Mouse (Mus musculus): ENCODE results near the gene Cdk5rap1.
"Not testable (repeated sequence)": the region's sequence is repeated elsewhere in the genome, so short reads cannot be mapped to it uniquely, and the experiment has no call there.

The Cdk5rap1 gene

DNA sequence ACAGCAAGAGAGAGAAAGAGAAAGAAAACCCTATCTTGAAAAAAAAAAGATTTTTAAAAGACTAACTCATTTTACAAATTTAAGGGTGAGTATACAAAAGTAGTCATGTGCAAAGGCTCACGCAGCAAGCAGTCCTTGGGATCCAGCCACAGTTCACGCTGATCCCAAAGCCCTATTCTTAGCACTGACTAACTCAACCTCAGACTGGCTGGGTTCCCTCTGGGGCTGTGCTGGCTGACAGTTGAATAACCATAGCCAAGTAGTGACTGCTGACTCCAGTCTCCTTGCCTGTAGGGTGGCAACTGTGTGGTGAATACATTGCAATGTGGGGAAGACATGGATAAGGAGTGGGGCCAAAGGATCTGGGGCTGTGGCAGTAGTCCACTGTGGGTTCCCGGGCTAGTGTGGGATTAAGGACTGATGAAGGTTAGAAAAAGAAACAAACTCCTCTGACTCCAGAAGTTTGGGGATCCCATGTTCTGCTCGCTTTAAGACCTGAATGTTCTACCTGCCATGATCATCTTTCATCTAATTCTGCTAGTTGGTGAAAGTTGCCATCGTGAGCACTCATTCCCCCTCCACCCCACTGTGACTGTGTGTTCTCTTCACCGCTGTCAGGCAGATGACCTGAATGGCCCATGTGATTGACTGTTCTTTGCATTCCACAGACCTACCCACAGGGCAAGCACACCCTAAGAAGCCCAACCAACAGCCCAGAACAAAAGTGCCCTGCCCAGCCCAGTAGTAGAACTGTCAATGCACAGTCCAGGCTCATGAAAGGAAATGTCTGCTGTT, 2.2 kb upstream of the Cdk5rap1 start:
- no peak for DNase-seq (ENCODE audit: low spot score)

DNA sequence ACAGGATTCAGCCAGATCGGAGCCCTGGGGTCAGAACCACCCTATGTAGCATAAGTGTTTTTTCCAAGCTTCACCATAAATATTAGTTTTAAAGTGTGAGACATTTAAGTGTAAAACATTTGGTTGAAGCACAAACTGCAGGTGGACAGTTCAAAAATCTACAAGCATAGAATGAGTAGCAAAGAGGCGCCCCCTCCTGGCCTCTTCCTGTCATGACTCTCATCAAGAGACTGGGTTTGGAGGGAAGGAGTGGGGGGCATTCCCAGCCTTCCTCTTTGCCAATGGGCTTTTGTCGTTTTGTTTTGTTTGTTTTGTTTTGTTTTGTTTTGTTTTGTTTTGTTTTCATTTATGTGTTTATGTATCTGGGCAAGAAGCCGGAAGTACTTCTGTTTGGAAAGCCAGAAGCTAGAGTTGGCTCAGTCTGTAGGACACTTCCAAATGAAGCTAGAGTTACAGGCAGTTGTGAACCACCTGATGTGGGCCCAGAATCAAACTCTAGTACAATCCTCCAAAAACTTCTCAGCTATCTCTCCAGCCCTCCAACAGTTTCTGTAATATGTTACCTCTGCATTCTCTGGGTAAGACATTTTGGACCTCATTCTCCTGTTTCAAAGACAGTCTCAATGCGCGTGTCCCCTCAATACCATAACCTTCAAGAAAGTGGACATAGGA, 1.3 kb upstream of the Cdk5rap1 start:
- peak; percentile 46 for DNase-seq (ENCODE audit: low spot score)

DNA sequence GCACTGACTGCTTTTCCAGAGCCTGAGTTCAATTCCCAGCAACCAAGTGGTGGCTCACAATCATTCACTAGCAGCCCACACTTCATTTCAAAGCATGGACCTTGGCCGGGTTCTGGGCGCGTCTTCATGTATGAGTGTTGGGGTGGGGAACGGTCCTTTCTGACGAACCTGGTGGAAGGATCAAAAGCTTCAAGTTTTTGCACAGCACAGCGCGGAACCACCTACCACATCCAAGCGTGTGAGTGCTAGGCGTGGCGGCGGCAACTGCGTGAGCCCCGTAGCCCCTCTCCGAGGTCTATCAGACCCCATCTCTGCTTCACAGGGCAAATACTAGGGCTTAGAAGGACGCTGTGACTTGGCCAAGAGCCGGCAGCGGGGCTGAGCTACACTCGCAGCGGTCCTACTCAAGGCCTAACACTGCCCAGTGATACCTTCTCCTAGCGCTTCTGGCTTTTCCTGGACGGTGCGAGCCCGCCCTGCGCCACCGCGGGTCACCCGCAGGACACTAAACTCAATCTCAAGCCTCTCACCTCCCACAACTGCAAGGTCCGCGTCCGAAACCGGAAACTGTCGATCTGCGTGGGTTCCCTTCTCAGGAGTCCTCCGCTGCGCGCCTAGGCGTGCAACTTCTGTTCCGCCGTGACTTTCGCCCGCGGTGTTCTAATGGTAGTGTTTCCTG, 520 bp downstream of the Cdk5rap1 start:
- peak; percentile 90 for DNase-seq (ENCODE audit: low spot score)

DNA sequence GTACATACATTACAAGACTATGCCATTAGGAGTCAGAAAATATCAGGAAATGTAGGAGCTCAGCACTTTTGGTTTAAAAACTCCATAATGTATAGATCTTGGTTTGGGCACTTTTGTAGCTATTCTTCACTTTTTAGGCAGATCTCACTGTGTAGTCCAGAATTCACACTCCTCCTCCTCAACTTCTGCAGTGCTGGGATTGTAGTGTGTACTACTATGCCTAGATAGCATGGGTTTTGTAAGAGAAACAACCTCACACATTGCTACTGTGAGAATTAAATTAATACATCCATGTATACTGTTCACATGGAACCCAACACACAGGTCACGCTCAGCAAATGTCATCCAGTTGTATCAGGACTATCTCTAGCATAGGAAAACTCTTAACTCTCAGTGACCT, 5.3 kb downstream of the Cdk5rap1 start:
- DNase-seq (ENCODE audit: low spot score), result no peak

DNA sequence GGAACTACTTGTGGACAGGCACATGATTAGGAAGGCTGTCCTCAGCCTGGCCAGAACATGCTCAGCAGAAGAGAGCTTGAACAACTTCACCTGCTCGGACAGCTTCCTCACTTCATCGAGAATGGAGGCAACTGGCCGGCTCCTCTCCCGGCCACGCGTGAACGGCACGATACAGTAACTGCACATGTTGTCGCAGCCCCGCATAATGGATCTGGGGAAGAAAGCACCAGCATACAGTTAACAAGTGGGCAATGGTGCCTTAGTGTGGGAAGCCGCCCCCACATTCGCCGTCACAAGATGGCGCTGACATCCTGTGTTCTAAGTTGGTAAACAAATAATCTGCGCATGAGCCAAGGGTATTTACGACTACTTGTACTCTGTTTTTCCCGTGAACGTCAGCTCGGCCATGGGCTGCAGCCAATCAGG, 18.8 kb downstream of the Cdk5rap1 start:
- not testable (repeated sequence) for DNase-seq (ENCODE audit: low spot score)

DNA sequence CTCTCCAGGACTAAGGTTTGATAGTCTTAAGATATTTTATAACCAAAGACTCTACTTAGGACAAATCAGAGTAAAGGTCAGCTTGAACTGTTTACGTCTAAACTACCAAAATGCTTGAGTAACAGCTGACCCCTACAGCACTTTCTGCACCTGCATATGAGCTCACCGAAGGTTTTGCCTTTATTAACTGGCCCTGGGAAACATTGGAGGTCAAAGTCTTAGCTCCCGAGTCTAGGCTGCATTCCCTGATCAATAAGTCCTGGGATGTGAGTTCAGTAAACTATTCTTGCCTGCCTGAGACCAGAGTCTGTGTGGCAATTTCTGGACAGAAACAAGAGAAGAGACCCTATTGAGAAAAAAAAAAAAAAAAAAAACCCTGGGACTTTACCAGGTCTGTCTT, 24.7 kb downstream of the Cdk5rap1 start:
- no peak for DNase-seq (ENCODE audit: low spot score)

DNA sequence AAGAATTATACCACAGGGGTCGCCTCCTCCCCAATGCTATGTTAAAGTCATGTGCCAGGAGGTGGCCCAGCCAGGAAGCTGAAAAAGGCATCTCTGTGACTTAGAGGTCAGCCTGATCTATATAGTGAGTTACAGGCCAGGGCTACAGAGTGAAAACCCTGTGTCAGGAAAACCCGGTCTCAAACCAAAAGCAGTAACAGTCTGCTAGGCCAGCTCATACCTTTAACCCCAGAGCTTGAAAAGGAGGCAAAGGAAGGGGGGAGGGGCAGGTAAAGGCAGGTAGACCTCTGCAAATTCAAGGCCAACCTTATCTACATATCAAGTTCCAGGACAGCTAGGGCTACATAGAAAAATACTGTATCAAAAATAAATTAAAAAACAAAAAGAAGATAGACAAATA, 33.5 kb downstream of the Cdk5rap1 start:
- DNase-seq (ENCODE audit: low spot score), result no peak

DNA sequence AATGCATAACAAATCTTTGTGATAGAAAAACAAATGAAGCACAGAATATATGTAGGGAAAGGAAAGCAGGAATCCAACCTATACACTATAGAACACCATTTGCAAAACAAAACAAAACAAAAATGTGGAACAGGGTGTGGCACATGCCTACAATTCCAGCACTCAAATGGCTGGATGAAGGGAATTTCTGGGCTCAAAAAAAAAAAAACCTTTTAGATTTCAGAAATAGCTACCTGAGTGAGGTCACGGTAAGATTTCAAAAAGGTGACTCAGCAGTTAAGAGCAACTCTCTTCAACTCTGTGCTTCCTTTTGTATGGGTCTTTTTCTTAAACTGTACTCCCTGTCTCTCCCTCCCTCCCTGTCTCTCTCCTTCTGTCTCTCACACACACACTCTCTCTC, 34.6 kb downstream of the Cdk5rap1 start:
- no peak for DNase-seq (ENCODE audit: low spot score)

DNA sequence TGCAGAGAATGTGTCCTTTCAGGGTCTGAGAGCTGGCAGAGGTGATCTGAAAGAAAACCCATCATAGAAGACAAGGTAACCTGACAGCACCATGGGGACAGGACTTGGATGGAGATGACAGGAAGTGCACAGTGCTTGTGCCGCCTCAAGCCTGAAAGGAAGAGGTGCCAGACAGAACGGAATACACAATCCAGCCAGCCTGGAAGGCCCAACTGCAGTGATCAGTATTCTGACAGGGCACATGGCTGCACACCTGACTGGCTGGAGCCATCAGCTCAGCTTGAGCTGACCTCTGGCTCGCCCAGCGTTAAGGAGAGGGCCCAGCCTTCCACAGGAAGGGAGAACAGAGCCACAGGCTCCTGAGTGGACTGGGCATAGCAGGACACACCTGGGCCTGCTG, 37.2 kb downstream of the Cdk5rap1 start:
- DNase-seq (ENCODE audit: low spot score), result no peak

DNA sequence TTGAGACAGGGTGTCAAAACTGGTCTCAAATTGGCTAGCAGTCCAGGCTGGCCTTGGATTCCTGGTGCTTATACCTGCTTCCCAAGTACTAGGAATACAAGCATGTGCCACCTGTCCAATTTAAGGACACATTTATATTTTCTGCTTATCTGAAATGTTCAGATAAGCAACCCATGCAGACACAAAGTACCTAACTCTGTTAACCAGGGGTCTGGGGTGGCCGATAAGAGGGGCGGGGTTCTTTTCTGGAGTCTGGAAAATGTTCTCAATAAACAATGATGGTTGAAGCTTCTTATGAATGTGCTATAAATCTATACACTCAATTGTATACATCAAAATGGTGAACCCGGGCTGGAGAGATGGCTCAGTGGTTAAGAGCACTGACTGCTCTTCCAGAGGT, 46.0 kb downstream of the Cdk5rap1 start:
- DNase-seq (ENCODE audit: low spot score), result no peak

DNA sequence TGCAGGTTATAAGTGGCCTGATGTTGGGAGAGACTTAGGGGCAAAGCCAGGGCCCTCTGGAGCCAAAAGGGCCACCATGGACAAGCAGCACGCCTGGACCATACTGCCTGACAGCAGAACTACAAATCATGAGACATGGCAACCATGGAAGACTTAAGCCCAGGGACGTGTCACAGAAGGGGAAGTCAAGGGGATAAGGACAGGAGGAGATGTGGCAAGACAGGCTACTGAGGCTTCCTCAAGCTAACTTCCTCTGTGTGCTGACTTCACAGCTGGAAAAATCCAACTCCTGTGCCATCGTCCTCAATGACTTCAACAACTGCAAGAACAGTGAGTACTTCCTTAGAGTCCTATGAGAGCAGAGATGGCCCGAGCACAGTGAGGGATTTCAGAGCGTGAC, 59.0 kb downstream of the Cdk5rap1 start:
- not testable (repeated sequence) for DNase-seq (ENCODE audit: low spot score)

DNA sequence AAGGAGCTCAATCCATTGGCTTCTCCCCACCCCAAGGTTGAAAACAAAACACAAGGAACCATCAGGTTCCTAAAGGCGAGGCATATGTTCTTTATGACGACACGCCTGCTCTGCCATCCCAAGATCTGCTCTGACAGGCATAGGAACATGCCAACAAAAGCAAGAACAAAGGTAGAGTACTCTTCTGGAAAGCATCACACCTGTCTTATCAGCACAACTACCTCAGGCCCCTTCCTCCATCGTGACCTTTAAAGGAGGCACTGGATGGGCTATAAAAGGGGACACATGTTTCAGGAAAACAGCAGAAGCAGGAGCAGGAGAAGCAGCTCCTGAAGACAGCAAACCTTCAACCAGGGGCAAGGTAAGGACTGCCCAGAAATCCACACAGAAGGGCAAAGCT, 65.9 kb downstream of the Cdk5rap1 start, which contains the start of gene Bpifb9b:
Bpifb9b (plus strand) TSS at position 301 of the 400 bp plus-strand sequence.
- not testable (repeated sequence) for DNase-seq (ENCODE audit: low spot score)

DNA sequence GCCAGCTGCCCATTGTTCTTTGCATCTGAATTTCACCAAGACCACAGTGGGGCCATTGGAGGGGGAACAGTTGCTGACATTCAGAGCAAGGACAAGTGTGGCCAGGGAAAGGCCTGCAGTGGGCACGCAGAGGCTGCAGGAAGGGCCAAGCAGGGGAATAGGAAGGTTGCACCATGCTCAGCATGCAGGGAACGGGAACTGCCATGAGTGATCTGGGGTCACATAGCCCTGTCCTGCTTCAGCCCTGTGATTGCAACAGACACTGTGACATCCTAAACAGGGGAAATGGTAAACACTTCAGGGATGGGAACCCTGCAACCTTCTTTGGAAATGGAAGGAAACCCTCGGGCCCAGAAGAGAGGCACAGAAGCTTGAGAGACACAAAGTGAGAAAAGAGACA, 68.2 kb downstream of the Cdk5rap1 start:
- DNase-seq (ENCODE audit: low spot score), result not testable (repeated sequence)

DNA sequence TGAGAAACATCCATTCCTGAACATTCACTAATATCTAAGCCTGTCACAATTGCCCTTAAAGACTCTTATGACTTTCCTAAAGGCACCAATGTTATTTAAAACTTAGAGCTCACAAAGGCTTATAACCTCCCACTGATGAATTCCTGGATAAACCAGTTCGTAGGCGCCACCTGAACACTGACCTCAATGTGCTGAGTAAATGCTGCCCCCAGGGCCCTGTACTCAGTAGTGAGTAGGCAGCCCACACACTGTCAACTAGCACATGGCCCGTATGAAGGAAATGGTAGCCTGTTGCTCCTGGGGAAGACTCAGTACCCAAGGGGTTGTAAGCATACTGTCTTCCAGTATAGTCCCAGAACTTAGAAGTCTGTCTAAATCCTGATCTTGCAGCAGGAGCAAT, 71.0 kb downstream of the Cdk5rap1 start:
- DNase-seq (ENCODE audit: low spot score), result no peak

DNA sequence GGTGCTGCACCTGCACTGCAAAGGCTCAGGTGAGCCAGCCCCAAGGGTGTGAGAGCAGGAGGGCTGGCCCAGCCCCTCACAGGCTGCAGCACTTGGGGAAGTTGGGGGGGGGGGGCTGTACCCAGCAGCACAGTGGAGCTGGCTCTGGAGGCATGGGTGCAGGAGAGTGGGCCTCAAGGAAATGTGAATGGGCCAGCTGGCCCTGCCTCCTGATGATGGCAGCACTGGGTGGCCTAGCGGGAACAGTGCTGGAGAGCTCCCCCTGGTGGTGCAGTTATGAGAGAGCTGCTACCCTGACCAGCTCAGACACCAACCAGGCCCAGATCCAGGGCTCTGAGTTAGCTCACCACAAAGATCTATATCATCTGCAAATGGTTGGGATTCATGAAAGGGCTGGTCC, 72.3 kb downstream of the Cdk5rap1 start:
- peak; percentile 58 for DNase-seq (ENCODE audit: low spot score)

DNA sequence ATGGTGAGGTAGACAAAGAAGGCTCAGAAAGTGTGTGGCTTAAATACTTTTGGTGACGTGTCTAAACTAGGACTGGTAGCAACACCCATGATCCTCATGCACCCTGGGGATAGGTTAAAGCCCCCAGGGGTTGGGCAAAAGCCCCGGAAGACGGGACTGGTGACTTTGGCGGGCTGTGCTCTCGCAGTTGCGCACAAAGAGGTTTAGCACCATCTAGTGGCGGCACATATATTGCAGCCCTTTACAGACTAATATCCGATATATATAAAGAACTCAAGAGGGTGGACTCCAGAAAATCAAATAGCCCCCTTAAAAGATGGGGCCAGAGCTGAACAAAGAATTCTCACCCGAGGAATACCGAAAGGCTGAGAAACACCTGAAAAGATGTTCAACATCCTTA, 78.1 kb downstream of the Cdk5rap1 start:
- DNase-seq (ENCODE audit: low spot score), result peak; percentile 15

DNA sequence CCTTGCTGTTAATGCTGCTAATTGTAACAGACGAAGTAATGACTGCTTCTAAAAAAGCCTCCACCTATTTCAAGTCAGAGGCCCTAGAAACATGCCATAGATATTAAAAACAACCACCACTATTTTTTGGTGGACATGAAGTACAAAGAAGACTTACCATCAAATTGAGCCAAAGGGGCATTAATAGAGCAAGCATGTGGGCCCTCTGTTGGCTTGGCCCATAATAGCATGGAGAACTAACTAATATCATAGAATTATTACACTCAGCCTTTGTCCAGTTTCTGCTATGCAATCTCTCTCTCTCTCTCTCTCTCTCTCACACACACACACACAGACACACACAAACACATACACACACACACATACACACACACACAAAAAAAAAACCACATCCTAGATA, 80.0 kb downstream of the Cdk5rap1 start:
- DNase-seq (ENCODE audit: low spot score), result no peak

DNA sequence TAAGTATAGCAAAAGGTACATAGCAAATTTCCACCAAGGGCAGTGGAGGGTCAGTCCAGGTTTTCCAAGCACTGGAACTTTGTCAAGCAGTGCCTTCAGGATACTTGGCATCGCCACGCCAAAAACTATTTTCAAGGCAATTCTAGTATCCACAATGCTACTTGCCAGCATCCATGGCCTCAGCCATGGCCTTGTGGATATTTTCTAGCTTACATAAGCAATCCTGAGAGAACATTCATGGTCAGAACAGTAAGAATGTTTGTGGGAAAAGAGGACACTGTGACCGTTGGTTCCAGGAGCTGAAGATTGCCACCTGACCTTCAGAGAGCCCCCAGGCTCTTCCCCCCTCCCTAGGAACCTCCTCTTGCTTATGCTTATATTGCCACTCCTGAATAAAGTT, 80.9 kb downstream of the Cdk5rap1 start:
- DNase-seq (ENCODE audit: low spot score), result not testable (repeated sequence)

All from ovary, postnatal 14 days (tissue).